Mouse (Mus musculus) heart, adult 11 months (tissue): ENCODE data around the gene Pcnx2.

Source experiments
- DNase-seq: peaks from one replicate; pipeline ENCODE4 v3.0.0; 2022

Pcnx2 gene

GRCm38 (mm10) chr8:125897868-125898788 lies at the start of gene Pcnx2:
Pcnx2 (minus strand) TSS chr8:125898317.
- DNase-seq: no peak

GRCm38 (mm10) chr8:125944511-125944910 lies 46.4 kb upstream of the Pcnx2 start:
- DNase-seq: no peak

- DNase-seq: no peak
Observed at GRCm38 (mm10) chr8:125935649-125936048, 37.5 kb upstream of the Pcnx2 start.

- DNase-seq: no peak
Observed at GRCm38 (mm10) chr8:125931822-125932221, 33.7 kb upstream of the Pcnx2 start.

GRCm38 (mm10) chr8:125930276-125931046 lies 32.3 kb upstream of the Pcnx2 start:
- no peak for DNase-seq

GRCm38 (mm10) chr8:125926636-125927035 lies 28.5 kb upstream of the Pcnx2 start:
- DNase-seq: no peak

GRCm38 (mm10) chr8:125922333-125922732 lies 24.2 kb upstream of the Pcnx2 start:
- no peak for DNase-seq

GRCm38 (mm10) chr8:125920761-125921160 lies 22.6 kb upstream of the Pcnx2 start:
- no peak for DNase-seq

GRCm38 (mm10) chr8:125920281-125920680 lies 22.2 kb upstream of the Pcnx2 start:
- no peak for DNase-seq

- DNase-seq: no peak
Observed at GRCm38 (mm10) chr8:125919560-125919959, 21.4 kb upstream of the Pcnx2 start.

- no peak for DNase-seq
Observed at GRCm38 (mm10) chr8:125918719-125919118, 20.6 kb upstream of the Pcnx2 start.

GRCm38 (mm10) chr8:125917013-125917412 lies 18.9 kb upstream of the Pcnx2 start:
- no peak for DNase-seq

GRCm38 (mm10) chr8:125914386-125914785 lies 16.3 kb upstream of the Pcnx2 start:
- DNase-seq: no peak

GRCm38 (mm10) chr8:125913206-125913605 lies 15.1 kb upstream of the Pcnx2 start:
- no peak for DNase-seq

- no peak for DNase-seq
Observed at GRCm38 (mm10) chr8:125911229-125911580, 13.1 kb upstream of the Pcnx2 start.

GRCm38 (mm10) chr8:125910365-125911228 lies 12.5 kb upstream of the Pcnx2 start, which contains the start of gene Map3k21:
Map3k21 (plus strand) TSS chr8:125910450.
- DNase-seq: peak; percentile 92

- peak; percentile 94 for DNase-seq
Observed at GRCm38 (mm10) chr8:125909661-125910364, 11.7 kb upstream of the Pcnx2 start.

- no peak for DNase-seq
Observed at GRCm38 (mm10) chr8:125907311-125907710, 9.2 kb upstream of the Pcnx2 start.

- DNase-seq: no peak
Observed at GRCm38 (mm10) chr8:125905341-125905740, 7.2 kb upstream of the Pcnx2 start.

- no peak for DNase-seq
Observed at GRCm38 (mm10) chr8:125902521-125902920, 4.4 kb upstream of the Pcnx2 start.

GRCm38 (mm10) chr8:125901167-125901566 lies 3.0 kb upstream of the Pcnx2 start:
- no peak for DNase-seq

GRCm38 (mm10) chr8:125898899-125899298 lies 782 bp upstream of the Pcnx2 start:
- DNase-seq: no peak
